Mouse (Mus musculus) 3134 (cell line): Measurements from ENCODE around the gene Prdm16.

Experiments
- DNase-seq: peaks from one replicate; pipeline ENCODE4 v3.0.0-alpha.2; 2011; ENCODE audit warnings: low spot score; ENCODE audit not compliant: insufficient read length; ENCODE audit errors: extremely low read depth

Gene Prdm16

GRCm38 (mm10) chr4:154492268-154492667 is 144.4 kb downstream of the Prdm16 start:
- no peak for DNase-seq

- DNase-seq = no peak
Observed at GRCm38 (mm10) chr4:154488031-154488430, 148.6 kb downstream of the Prdm16 start.

- no peak for DNase-seq
Observed at GRCm38 (mm10) chr4:154482695-154483094, 154.0 kb downstream of the Prdm16 start.

- no peak for DNase-seq
Observed at GRCm38 (mm10) chr4:154481771-154482637, 154.7 kb downstream of the Prdm16 start.

GRCm38 (mm10) chr4:154480544-154481260 is 156.0 kb downstream of the Prdm16 start:
- DNase-seq = no peak

GRCm38 (mm10) chr4:154480143-154480542 is 156.5 kb downstream of the Prdm16 start:
- DNase-seq = no peak

- no peak for DNase-seq
Observed at GRCm38 (mm10) chr4:154478933-154479613, 157.6 kb downstream of the Prdm16 start.

- DNase-seq = no peak
Observed at GRCm38 (mm10) chr4:154473571-154474307, 162.9 kb downstream of the Prdm16 start.

GRCm38 (mm10) chr4:154472569-154472968 is 164.1 kb downstream of the Prdm16 start:
- no peak for DNase-seq

GRCm38 (mm10) chr4:154471447-154472101 is 165.1 kb downstream of the Prdm16 start:
- DNase-seq = no peak

GRCm38 (mm10) chr4:154466305-154466704 is 170.4 kb downstream of the Prdm16 start:
- DNase-seq = no peak

GRCm38 (mm10) chr4:154465123-154465522 is 171.6 kb downstream of the Prdm16 start:
- no peak for DNase-seq

- DNase-seq = no peak
Observed at GRCm38 (mm10) chr4:154460021-154460420, 176.7 kb downstream of the Prdm16 start.

- DNase-seq = no peak
Observed at GRCm38 (mm10) chr4:154457756-154458155, 178.9 kb downstream of the Prdm16 start.

GRCm38 (mm10) chr4:154456265-154456822 is 180.3 kb downstream of the Prdm16 start:
- DNase-seq = no peak

- DNase-seq = no peak
Observed at GRCm38 (mm10) chr4:154450441-154450840, 186.2 kb downstream of the Prdm16 start.

GRCm38 (mm10) chr4:154450036-154450435 is 186.6 kb downstream of the Prdm16 start:
- DNase-seq = no peak

GRCm38 (mm10) chr4:154449343-154449742 is 187.3 kb downstream of the Prdm16 start:
- DNase-seq = no peak

- no peak for DNase-seq
Observed at GRCm38 (mm10) chr4:154445721-154446120, 191.0 kb downstream of the Prdm16 start.
